Mouse (Mus musculus): ENCODE measurements around the gene Acat3.

DNA sequence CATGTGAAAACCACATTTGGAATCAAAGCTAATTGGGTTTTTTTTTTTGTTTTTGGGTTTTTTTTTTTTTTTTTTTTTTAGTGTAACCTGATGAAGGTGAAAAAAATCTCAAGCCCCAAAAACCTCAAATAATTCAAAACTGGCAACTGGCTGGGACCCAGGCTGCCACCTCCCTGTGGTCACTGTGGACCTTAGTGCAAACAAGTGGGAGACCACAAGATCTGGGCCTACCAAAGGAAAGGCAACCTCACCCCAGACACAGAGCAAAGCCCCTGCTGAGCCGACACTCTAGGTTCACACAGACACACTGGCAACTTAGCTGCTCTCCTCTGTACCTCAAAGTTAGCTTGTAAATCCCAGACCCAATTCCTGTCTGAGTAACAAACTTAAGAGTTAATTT lies 36.1 kb downstream of the Acat3 start:
- TF ChIP-seq CTCF (IDR thresholded peaks at IDR 0.05; ENCODE audit: control insufficient read depth, insufficient read depth, insufficient replicate concordance, low read depth, low read length) (no peak), POLR2A (IDR thresholded peaks at IDR 0.05; ENCODE audit: control insufficient read depth, low read depth, low read length) (no peak)
